Mouse (Mus musculus) heart, embryonic 10.5 days (tissue): ENCODE measurements at regions not wholly inside any gene's neighbourhood (a gene's known extent, or its start where the extent isn't known, plus 50 kb on each side); places are given as distances from the start of the nearest gene placed in this dataset.

ENCODE experiments used
- DNase-seq: peaks from one replicate; pipeline ENCODE4 v3.0.0-alpha.2; 2017; ENCODE audit warnings: low spot score
- H3K27ac ChIP-seq: fragments of 300-500 bp; sonication (generic); 2 replicates; pipeline ENCODE4 v1.5.1; 2016; ENCODE audit warnings: mild to moderate bottlenecking
- H3K27me3 ChIP-seq: fragments of 300-500 bp; sonication (generic); 2 replicates; pipeline ENCODE4 v1.6.1; 2016; ENCODE audit warnings: mild to moderate bottlenecking; ENCODE audit not compliant: poor library complexity, insufficient read depth, severe bottlenecking
- H3K36me3 ChIP-seq: fragments of 300-500 bp; sonication (generic); 2 replicates; pipeline ENCODE4 v1.6.1; 2016; ENCODE audit warnings: mild to moderate bottlenecking, moderate library complexity
- H3K4me1 ChIP-seq: fragments of 300-500 bp; sonication (generic); 2 replicates; pipeline ENCODE4 v1.6.1; 2016; ENCODE audit warnings: mild to moderate bottlenecking
- H3K4me3 ChIP-seq: fragments of 300-500 bp; sonication (generic); 2 replicates; pipeline ENCODE4 v1.5.1; 2016; ENCODE audit warnings: mild to moderate bottlenecking, moderate library complexity
- H3K9me3 ChIP-seq: fragments of 300-500 bp; sonication (generic); 2 replicates; pipeline ENCODE4 v1.6.1; 2016; ENCODE audit warnings: mild to moderate bottlenecking, moderate library complexity
- WGBS: fragments of 180-500 bp; shearing (Covaris S2); methylation state at CpG from one replicate; pipeline ENCODE4 v1.1.7; 2016; 5-methylcytosine and 5-hydroxymethylcytosine counted together

GRCm38 (mm10) chr5:45159194-45159593 lies 290.8 kb downstream of the Qdpr start:
- no peaks in the 10 kb centered on the region for H3K27me3 ChIP-seq
- no peaks in the 10 kb centered on the region for H3K4me1 ChIP-seq
- DNase-seq: no peak
- no peaks in the 10 kb centered on the region for H3K9me3 ChIP-seq
- no peak overlapping the region for H3K27ac ChIP-seq
- no peak overlapping the region for H3K4me3 ChIP-seq
- WGBS: 82% methylated on average over 4 of the region's 4 CpGs
- H3K36me3 ChIP-seq: no peaks in the 10 kb centered on the region

GRCm38 (mm10) chr5:45154936-45155335 lies 295.1 kb downstream of the Qdpr start:
- 14% methylated on average over 2 of the region's 2 CpGs for WGBS
- DNase-seq: no peak
- Histone ChIP-seq H3K9me3 (no peaks in the 10 kb centered on the region), H3K4me1 (no peaks in the 10 kb centered on the region), H3K4me3 (no peak overlapping the region), H3K27me3 (no peaks in the 10 kb centered on the region), H3K27ac (no peak overlapping the region), H3K36me3 (no peaks in the 10 kb centered on the region)

DNA sequence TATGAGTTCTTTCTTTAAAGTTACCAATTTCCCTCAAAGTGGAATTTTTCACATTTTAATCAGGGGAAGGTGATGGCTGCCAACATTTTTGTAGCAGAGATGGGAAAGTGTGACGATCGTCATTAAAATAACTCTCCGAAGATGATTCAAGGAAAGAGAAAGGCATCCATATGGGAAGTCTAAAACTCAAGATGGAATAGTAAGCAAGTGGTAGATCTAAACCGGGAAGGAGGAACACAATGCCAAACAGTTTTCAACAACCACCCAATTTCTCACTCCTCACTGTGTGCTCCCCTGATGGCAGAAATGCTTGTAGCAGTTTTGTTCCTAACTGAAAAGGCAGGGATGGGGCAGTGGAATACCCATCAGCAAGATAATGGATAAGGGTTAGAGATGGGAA lies 305.9 kb downstream of the Qdpr start:
- Histone ChIP-seq H3K4me1 (no peaks in the 10 kb centered on the region), H3K36me3 (no peaks in the 10 kb centered on the region), H3K4me3 (no peak overlapping the region), H3K9me3 (no peaks in the 10 kb centered on the region), H3K27ac (no peak overlapping the region), H3K27me3 (no peaks in the 10 kb centered on the region)
- DNase-seq: no peak
- 82% methylated on average over 4 of the region's 4 CpGs for WGBS

- no peak overlapping the region for H3K4me3 ChIP-seq
- DNase-seq: no peak
- no peaks in the 10 kb centered on the region for H3K27me3 ChIP-seq
- H3K27ac ChIP-seq: no peak overlapping the region
- no peaks in the 10 kb centered on the region for H3K9me3 ChIP-seq
- H3K4me1 ChIP-seq: no peaks in the 10 kb centered on the region
- no peaks in the 10 kb centered on the region for H3K36me3 ChIP-seq
- 69% methylated on average over 10 of the region's 10 CpGs for WGBS
These were observed 312.6 kb downstream of the Qdpr start for GRCm38 (mm10) chr5:45137198-45137973.

DNA sequence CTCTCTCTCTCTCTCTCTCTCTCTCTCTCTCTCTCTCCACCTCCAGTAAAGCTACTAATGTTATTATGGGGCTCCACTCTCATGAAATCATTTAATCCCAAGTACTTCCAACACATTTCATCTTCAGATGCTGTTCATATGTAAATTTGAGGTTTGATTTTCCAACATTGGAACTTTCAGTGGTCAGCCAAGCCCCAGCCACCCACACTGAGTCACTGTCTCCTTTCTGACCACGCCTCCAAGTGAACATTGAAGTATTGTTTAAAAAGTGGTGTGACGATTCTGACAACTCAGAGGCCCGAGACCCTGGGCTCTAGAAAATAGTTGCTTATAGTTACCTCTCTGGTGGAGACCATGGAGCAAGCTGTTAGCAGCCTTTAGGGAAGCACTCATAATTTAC lies 313.3 kb downstream of the Qdpr start:
- H3K4me3 ChIP-seq: no peak overlapping the region
- no peaks in the 10 kb centered on the region for H3K36me3 ChIP-seq
- H3K4me1 ChIP-seq: no peaks in the 10 kb centered on the region
- WGBS: 62% methylated on average over 3 of the region's 3 CpGs
- no peaks in the 10 kb centered on the region for H3K9me3 ChIP-seq
- DNase-seq: no peak
- no peak overlapping the region for H3K27ac ChIP-seq
- H3K27me3 ChIP-seq: no peaks in the 10 kb centered on the region

DNA sequence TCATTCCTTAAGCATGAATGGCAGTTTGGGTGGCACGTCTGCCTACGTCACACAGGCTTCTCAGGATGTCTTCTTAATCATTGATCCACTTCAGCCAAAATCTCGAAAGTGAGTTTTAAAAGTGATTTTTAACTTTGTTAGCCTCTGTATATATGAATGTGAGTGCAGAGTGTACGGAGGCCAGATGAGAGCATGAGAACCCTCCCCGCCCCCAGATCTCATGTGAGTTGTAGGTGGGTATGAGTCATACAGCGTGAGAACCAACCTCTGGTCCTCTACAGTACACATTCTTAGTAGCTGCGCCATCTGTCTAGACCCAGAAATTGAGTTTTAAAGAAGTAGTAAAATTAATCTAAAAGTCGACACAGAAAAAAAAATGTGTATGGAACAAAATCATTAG lies 322.1 kb downstream of the Qdpr start:
- Histone ChIP-seq H3K9me3 (no peaks in the 10 kb centered on the region), H3K4me3 (no peak overlapping the region), H3K4me1 (no peaks in the 10 kb centered on the region), H3K36me3 (no peaks in the 10 kb centered on the region), H3K27ac (no peak overlapping the region), H3K27me3 (no peaks in the 10 kb centered on the region)
- DNase-seq: no peak
- 82% methylated on average over 8 of the region's 8 CpGs for WGBS

DNA sequence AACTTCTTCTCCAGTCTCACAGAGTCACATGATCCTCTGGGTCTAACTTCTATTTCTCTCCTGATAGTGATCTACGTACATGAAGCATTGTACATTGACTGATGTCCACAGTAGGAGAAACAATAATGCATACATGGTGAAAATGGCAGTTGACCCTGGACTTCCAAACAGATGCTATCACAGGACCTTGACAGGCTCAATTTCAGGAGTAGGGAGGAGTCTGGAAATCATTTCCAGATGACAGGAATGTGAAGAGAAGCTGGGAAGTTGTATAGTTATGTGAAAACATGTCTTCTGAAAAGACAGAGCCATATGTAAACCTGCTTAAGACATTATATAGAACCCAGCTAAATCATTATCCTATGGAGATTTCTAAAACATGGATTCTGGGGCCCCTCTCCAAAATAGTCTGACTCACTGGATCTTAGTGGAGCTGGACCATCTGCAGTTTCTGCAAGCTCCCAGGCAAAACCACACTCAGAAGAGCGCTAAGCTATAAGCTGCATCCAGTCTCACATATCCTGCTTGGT lies 322.3 kb upstream of the Ldb2 start:
- Histone ChIP-seq H3K36me3 (no peaks in the 10 kb centered on the region), H3K4me1 (no peaks in the 10 kb centered on the region), H3K27me3 (no peaks in the 10 kb centered on the region), H3K4me3 (no peak overlapping the region), H3K9me3 (no peaks in the 10 kb centered on the region), H3K27ac (no peak overlapping the region)
- WGBS: 64% methylated on average over 2 of the region's 2 CpGs
- no peak for DNase-seq

DNA sequence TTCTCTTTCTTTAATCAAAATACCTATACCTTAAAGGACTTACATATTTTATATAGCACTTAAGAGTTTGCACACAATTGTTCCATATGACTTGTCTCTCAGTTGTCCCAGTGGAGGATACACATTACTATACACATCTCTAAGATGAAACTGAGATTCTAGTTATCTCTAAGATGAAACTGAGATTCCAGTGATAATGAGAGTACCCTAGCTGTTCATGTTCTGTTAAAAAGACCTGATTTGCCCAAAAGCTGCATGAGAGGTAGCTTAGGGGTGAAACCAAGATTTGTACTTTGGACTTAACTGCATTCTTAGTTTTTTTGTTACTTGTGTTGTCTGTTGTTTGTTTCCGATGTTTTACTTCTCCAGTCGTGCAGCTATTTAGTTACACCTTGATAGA lies 320.3 kb upstream of the Ldb2 start:
- H3K9me3 ChIP-seq: no peaks in the 10 kb centered on the region
- H3K4me3 ChIP-seq: no peak overlapping the region
- no peak overlapping the region for H3K27ac ChIP-seq
- no peak for DNase-seq
- no peaks in the 10 kb centered on the region for H3K4me1 ChIP-seq
- H3K27me3 ChIP-seq: no peaks in the 10 kb centered on the region
- H3K36me3 ChIP-seq: no peaks in the 10 kb centered on the region
- WGBS: 84% methylated on average over 2 of the region's 2 CpGs

DNA sequence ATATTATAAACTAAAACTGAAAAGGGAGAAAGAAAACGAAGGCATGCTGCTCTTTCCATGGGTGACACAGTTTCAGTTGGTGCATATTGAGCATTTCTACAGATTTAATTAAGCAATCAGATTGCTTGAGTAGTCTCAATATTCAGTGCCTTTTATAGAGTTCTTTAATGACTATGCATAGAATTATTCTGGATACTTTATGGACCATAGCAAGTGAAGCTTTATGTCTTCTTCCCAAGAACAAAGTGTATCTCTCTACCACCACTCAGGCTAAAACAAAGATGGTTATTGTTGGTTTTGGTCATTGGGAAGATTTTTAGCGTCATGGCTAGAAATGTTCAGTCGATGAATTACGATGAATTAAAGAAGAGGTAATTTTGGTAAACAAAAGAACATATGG lies 311.8 kb upstream of the Ldb2 start:
- WGBS: 84% methylated on average over 4 of the region's 4 CpGs
- DNase-seq: no peak
- no peaks in the 10 kb centered on the region for H3K27me3 ChIP-seq
- no peaks in the 10 kb centered on the region for H3K4me1 ChIP-seq
- no peaks in the 10 kb centered on the region for H3K9me3 ChIP-seq
- H3K27ac ChIP-seq: no peak overlapping the region
- H3K4me3 ChIP-seq: no peak overlapping the region
- H3K36me3 ChIP-seq: no peaks in the 10 kb centered on the region

DNA sequence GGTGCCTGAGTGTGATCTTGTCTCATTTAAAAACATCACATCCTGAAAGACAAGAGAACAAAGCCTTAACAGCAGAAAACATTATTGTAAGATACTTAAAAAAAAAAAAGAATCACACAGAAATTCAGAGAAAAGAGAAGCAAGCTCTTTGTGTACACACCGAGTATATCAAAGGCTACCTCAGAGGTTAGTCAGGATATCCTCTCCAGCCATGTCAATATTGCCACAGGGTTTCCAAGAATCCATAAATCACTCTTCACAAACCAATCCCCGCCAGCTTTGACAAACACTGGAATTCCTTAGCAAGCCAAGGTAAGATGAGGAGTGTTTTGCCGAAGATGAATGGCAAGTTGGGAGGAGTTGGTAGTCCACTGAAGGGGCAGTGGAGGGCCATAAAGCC lies 311.3 kb upstream of the Ldb2 start:
- 60% methylated on average over 3 of the region's 3 CpGs for WGBS

GRCm38 (mm10) chr5:45105236-45105816 lies 305.8 kb upstream of the Ldb2 start:
- Histone ChIP-seq H3K36me3 (no peaks in the 10 kb centered on the region), H3K4me1 (no peaks in the 10 kb centered on the region), H3K27me3 (no peaks in the 10 kb centered on the region), H3K27ac (no peak overlapping the region), H3K4me3 (no peak overlapping the region), H3K9me3 (no peaks in the 10 kb centered on the region)
- WGBS: 77% methylated on average over 9 of the region's 9 CpGs
- DNase-seq: no peak

More for the DNA sequence above, 311.3 kb upstream of the Ldb2 start:
- DNase-seq: no peak
- no peak overlapping the region for H3K27ac ChIP-seq
- no peaks in the 10 kb centered on the region for H3K9me3 ChIP-seq
- no peaks in the 10 kb centered on the region for H3K36me3 ChIP-seq
- no peak overlapping the region for H3K4me3 ChIP-seq
- H3K27me3 ChIP-seq: no peaks in the 10 kb centered on the region
- H3K4me1 ChIP-seq: no peaks in the 10 kb centered on the region

DNA sequence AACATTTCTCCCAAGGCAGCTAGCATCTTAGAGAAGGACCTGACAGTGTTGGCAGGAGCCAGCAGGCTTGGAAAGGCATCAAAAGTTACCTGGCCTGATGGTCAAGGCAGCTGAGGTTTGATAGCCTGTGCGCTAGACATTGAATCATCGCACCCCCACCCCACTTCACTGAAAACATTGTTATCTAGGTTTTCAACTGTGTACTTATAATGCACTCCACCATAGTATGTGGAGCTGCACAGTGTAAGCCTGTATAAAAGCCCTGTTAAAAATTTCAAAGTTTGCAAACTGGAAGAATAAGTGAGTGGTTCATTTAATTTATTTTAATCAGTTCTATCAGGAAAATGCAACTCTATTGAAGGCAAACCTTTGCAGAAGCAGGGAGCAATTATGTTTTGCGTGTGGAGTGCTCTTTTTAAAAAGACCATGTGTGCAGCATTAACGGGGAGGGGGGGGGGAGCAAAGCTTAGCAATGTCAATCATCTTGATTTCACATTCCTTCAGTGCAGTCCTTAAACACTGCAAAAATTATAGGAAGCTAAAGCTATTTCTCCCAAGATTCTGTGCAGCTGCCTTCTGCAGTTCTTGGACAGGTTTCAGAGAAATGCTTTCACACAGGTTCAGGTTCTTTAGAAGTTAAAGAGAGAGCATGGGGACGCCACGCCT lies 304.4 kb upstream of the Ldb2 start:
- DNase-seq: no peak
- Histone ChIP-seq H3K9me3 (no peaks in the 10 kb centered on the region), H3K36me3 (no peaks in the 10 kb centered on the region), H3K4me1 (no peaks in the 10 kb centered on the region), H3K27me3 (no peaks in the 10 kb centered on the region), H3K4me3 (no peak overlapping the region), H3K27ac (no peak overlapping the region)
- WGBS: 79% methylated on average over 6 of the region's 6 CpGs

- no peak overlapping the region for H3K4me3 ChIP-seq
- H3K4me1 ChIP-seq: no peaks in the 10 kb centered on the region
- no peak for DNase-seq
- H3K9me3 ChIP-seq: no peaks in the 10 kb centered on the region
- no peaks in the 10 kb centered on the region for H3K27me3 ChIP-seq
- WGBS: 49% methylated on average over 3 of the region's 3 CpGs
- H3K27ac ChIP-seq: no peak overlapping the region
- H3K36me3 ChIP-seq: no peaks in the 10 kb centered on the region
These were observed 303.2 kb upstream of the Ldb2 start for GRCm38 (mm10) chr5:45102661-45103060.
